Mouse (Mus musculus) brain, embryonic 14.5 days (tissue): ENCODE data around the gene Zkscan8.

Experiments used
- CTCF ChIP-seq: fragments of 200-500 bp; IDR thresholded peaks from 2 replicates; pipeline ENCODE4 v1.5.1; 2012; ENCODE audit warnings: inconsistent platforms, mild to moderate bottlenecking, moderate library complexity, borderline replicate concordance; ENCODE audit not compliant: insufficient read depth, insufficient read length; ENCODE audit errors: extremely low read depth
- POLR2A ChIP-seq: fragments of 200-500 bp; IDR thresholded peaks from 2 replicates; pipeline ENCODE4 v1.6.1; 2012; ENCODE audit warnings: mild to moderate bottlenecking, inconsistent platforms, borderline replicate concordance; ENCODE audit not compliant: poor library complexity, insufficient read depth, insufficient read length, severe bottlenecking; ENCODE audit errors: extremely low read depth

GRCm38 (mm10) chr13:21502296-21502695 lies 28.6 kb downstream of the Zkscan8 start:
- TF ChIP-seq CTCF (no peak), POLR2A (no peak)
